ENCODE assay signal across 10 mouse cellular contexts in genomic region chr14:24960875-24961274, GRCm38 (mm10).
DNase-seq lines count a peak whose midpoint lies in the region.
"Had no signal": no experiment of that assay in that cellular context is flagged by ENCODE, and none has a peak within 500 bp of the region (broad histone marks: within the 10 kb centered on the region; RNA-seq: fewer than 3 reads in every experiment).

No protein-coding gene starts in this region.

- DNase-seq in heart, adult 11 months = peak; percentile 88
- DNase-seq in heart, postnatal 36 days = no peak
- DNase-seq in left cerebral cortex, postnatal 4 days = peak; percentile 59
- no peak for DNase-seq in left cerebral cortex, postnatal 10 days (ENCODE audit: extremely low spot score in 1 of 2, low spot score in 2 of 2)
- DNase-seq in brain, adult 2 months (ENCODE audit: low read depth, low spot score) = peak; percentile 70
- DNase-seq in gastrocnemius, postnatal 25 days = peak; percentile 26
- DNase-seq in right cerebral cortex, postnatal 10 days (ENCODE audit: low spot score in 2 of 2) = no peak
- DNase-seq: kidney, postnatal 36 days; liver; retina, postnatal 1 day had no signal

- intact Hi-C loops in heart, postnatal 36 days (cut with DNase I) = no loop called here
- intact Hi-C loops in left cerebral cortex, postnatal 4 days (cut with DNase I) = no loop called here
- intact Hi-C loops in left cerebral cortex, postnatal 10 days (cut with DNase I) = no loop called here

Comparison
In these comparisons a context has a peak if more than half of its experiments do, and no peak if none do; other contexts are left out.
1. DNase-seq: peak in heart, adult 11 months (single experiment), left cerebral cortex, postnatal 4 days (single experiment), brain, adult 2 months (single experiment) and gastrocnemius, postnatal 25 days (single experiment); none in heart, postnatal 36 days (0 of 2), left cerebral cortex, postnatal 10 days (0 of 2) and right cerebral cortex, postnatal 10 days (0 of 2).